Mouse (Mus musculus) kidney, embryonic 16.5 days (tissue): ENCODE results near the gene Cd84. TPM values are rescaled to one million over a fixed set of nuclear protein-coding genes. Genes with fewer than 3 reads are reported as not detected.
"Not testable (repeated sequence)": the region's sequence is repeated elsewhere in the genome, so short reads cannot be mapped to it uniquely, and the experiment has no call there.

Experiments
- ATAC-seq: fragments of 200-750 bp; cut with Nextera tagmentation; 2 replicates; pipeline ENCODE4 v1.8.0; 2017; ENCODE audit warnings: moderate TSS enrichment; ENCODE audit not compliant: low FRiP score, low TSS enrichment
- H3K27ac ChIP-seq: fragments of 300-500 bp; sonication (generic); 2 replicates; pipeline ENCODE4 v1.5.1; 2014; ENCODE audit warnings: low read length
- H3K27me3 ChIP-seq: fragments of 300-500 bp; sonication (generic); 2 replicates; pipeline ENCODE4 v1.6.1; 2014; ENCODE audit warnings: low read length, control low read depth, mixed read lengths; ENCODE audit not compliant: insufficient read depth
- H3K36me3 ChIP-seq: fragments of 300-500 bp; sonication (generic); 2 replicates; pipeline ENCODE4 v1.6.1; 2014; ENCODE audit warnings: low read length, control low read depth, mixed read lengths; ENCODE audit not compliant: insufficient read depth
- H3K4me1 ChIP-seq: fragments of 300-500 bp; sonication (generic); 2 replicates; pipeline ENCODE4 v1.6.1; 2014; ENCODE audit warnings: low read length, control low read depth, mixed read lengths; ENCODE audit not compliant: insufficient read depth
- H3K4me2 ChIP-seq: fragments of 300-500 bp; sonication (generic); replicated peaks from 2 replicates; pipeline ENCODE4 v1.6.1; 2014; ENCODE audit warnings: low read depth, low read length
- H3K4me3 ChIP-seq: fragments of 300-500 bp; sonication (generic); 2 replicates; pipeline ENCODE4 v1.5.1; 2014; ENCODE audit warnings: mild to moderate bottlenecking, low read length
- H3K9ac ChIP-seq: fragments of 300-500 bp; sonication (generic); replicated peaks from 2 replicates; pipeline ENCODE4 v1.6.1; 2014; ENCODE audit warnings: low read length
- H3K9me3 ChIP-seq: fragments of 300-500 bp; sonication (generic); 2 replicates; pipeline ENCODE4 v1.6.1; 2016; ENCODE audit warnings: low read length, control low read depth
- WGBS: fragments of 180-500 bp; shearing (Covaris S2); extraction: QIAGEN DNeasy Blood & Tissue Kit; methylation state at CpG from one replicate; pipeline ENCODE4 v1.1.7; 2014; 5-methylcytosine and 5-hydroxymethylcytosine counted together
- polyA plus RNA-seq: library from polyadenylated mRNA; unstranded; fragments of >200 nt; fragmentation: Nextera tagmentation; extraction: Ambion mirVana; gene quantifications from 2 replicates; pipeline ENCODE4 v1.2.1, GENCODE M21; 2015

Cd84 gene
- polyA plus RNA-seq = 0.52 and 0.90 TPM in 2 replicates

GRCm38 (mm10) chr1:171839488-171839887, at the start of gene Cd84:
Gene Cd84, plus strand, starts transcription at chr1:171839697.
- no peak for ATAC-seq
- no peak within 1 kb of the TSS for H3K9ac ChIP-seq
- H3K4me1 ChIP-seq = no peaks in the 10 kb centered on the region
- no peaks in the 10 kb centered on the region for H3K36me3 ChIP-seq
- no peaks in the 10 kb centered on the region for H3K9me3 ChIP-seq
- no peaks in the 10 kb centered on the region for H3K27me3 ChIP-seq
- WGBS = 88% methylated on average over 3 of the region's 3 CpGs
- H3K27ac ChIP-seq = no peak within 1 kb of the TSS
- H3K4me2 ChIP-seq = no peak within 1 kb of the TSS
- no peak within 1 kb of the TSS for H3K4me3 ChIP-seq

- no peak for ATAC-seq
- Histone ChIP-seq H3K4me2 (no peak overlapping the region), H3K4me1 (no peaks in the 10 kb centered on the region), H3K9ac (no peak overlapping the region), H3K27me3 (no peaks in the 10 kb centered on the region), H3K4me3 (no peak overlapping the region), H3K36me3 (no peaks in the 10 kb centered on the region), H3K9me3 (no peaks in the 10 kb centered on the region), H3K27ac (no peak overlapping the region)
- 78% methylated on average over 3 of the region's 3 CpGs for WGBS
Measured at GRCm38 (mm10) chr1:171791491-171791890, 48.0 kb upstream of the Cd84 start.

- H3K27me3 ChIP-seq = no peaks in the 10 kb centered on the region
- no peak overlapping the region for H3K9ac ChIP-seq
- no peak overlapping the region for H3K27ac ChIP-seq
- no peaks in the 10 kb centered on the region for H3K9me3 ChIP-seq
- ATAC-seq = no peak
- H3K36me3 ChIP-seq = no peaks in the 10 kb centered on the region
- H3K4me3 ChIP-seq = no peak overlapping the region
- H3K4me2 ChIP-seq = no peak overlapping the region
- H3K4me1 ChIP-seq = no peaks in the 10 kb centered on the region
- WGBS = 68% methylated on average over 2 of the region's 2 CpGs
Measured at GRCm38 (mm10) chr1:171796185-171796584, 43.3 kb upstream of the Cd84 start.

GRCm38 (mm10) chr1:171797840-171798239, 41.7 kb upstream of the Cd84 start:
- Histone ChIP-seq H3K9ac (no peak overlapping the region), H3K27ac (no peak overlapping the region), H3K4me3 (no peak overlapping the region), H3K36me3 (no peaks in the 10 kb centered on the region), H3K9me3 (no peaks in the 10 kb centered on the region), H3K27me3 (no peaks in the 10 kb centered on the region), H3K4me2 (no peak overlapping the region), H3K4me1 (no peaks in the 10 kb centered on the region)
- ATAC-seq = no peak
- WGBS = 82% methylated on average over 1 of the region's 1 CpGs

GRCm38 (mm10) chr1:171799648-171800047, 39.8 kb upstream of the Cd84 start:
- H3K9me3 ChIP-seq = no peaks in the 10 kb centered on the region
- WGBS = 75% methylated on average over 4 of the region's 4 CpGs
- no peak overlapping the region for H3K27ac ChIP-seq
- no peaks in the 10 kb centered on the region for H3K36me3 ChIP-seq
- H3K4me2 ChIP-seq = no peak overlapping the region
- no peaks in the 10 kb centered on the region for H3K27me3 ChIP-seq
- ATAC-seq = no peak
- H3K4me3 ChIP-seq = no peak overlapping the region
- H3K4me1 ChIP-seq = no peaks in the 10 kb centered on the region
- H3K9ac ChIP-seq = no peak overlapping the region

- H3K27me3 ChIP-seq, H3K4me3 ChIP-seq, H3K36me3 ChIP-seq, H3K9me3 ChIP-seq, H3K9ac ChIP-seq, H3K4me2 ChIP-seq, ATAC-seq, H3K27ac ChIP-seq, H3K4me1 ChIP-seq: not testable (repeated sequence)
- WGBS = 62% methylated on average over 1 of the region's 1 CpGs
Measured at GRCm38 (mm10) chr1:171811048-171811447, 28.4 kb upstream of the Cd84 start.

GRCm38 (mm10) chr1:171815545-171816439, 23.7 kb upstream of the Cd84 start:
- Histone ChIP-seq H3K4me2 (no peak overlapping the region), H3K9ac (no peak overlapping the region), H3K4me1 (no peaks in the 10 kb centered on the region), H3K36me3 (no peaks in the 10 kb centered on the region), H3K4me3 (no peak overlapping the region), H3K27me3 (no peaks in the 10 kb centered on the region), H3K9me3 (no peaks in the 10 kb centered on the region), H3K27ac (no peak overlapping the region)
- 11% methylated on average over 8 of the region's 8 CpGs for WGBS
- ATAC-seq = peak; percentile 84; the same call in 1 of the 2 replicates

- no peaks in the 10 kb centered on the region for H3K36me3 ChIP-seq
- no peaks in the 10 kb centered on the region for H3K27me3 ChIP-seq
- ATAC-seq = no peak
- no peak overlapping the region for H3K9ac ChIP-seq
- H3K4me2 ChIP-seq = no peak overlapping the region
- no peak overlapping the region for H3K27ac ChIP-seq
- H3K9me3 ChIP-seq = no peaks in the 10 kb centered on the region
- 79% methylated on average over 4 of the region's 4 CpGs for WGBS
- no peaks in the 10 kb centered on the region for H3K4me1 ChIP-seq
- no peak overlapping the region for H3K4me3 ChIP-seq
Measured at GRCm38 (mm10) chr1:171816991-171817390, 22.5 kb upstream of the Cd84 start.

GRCm38 (mm10) chr1:171821331-171821730, 18.2 kb upstream of the Cd84 start:
- H3K27ac ChIP-seq = no peak overlapping the region
- H3K27me3 ChIP-seq = no peaks in the 10 kb centered on the region
- no peak overlapping the region for H3K4me2 ChIP-seq
- no peaks in the 10 kb centered on the region for H3K9me3 ChIP-seq
- ATAC-seq = no peak
- no peak overlapping the region for H3K9ac ChIP-seq
- no peaks in the 10 kb centered on the region for H3K4me1 ChIP-seq
- no peaks in the 10 kb centered on the region for H3K36me3 ChIP-seq
- no peak overlapping the region for H3K4me3 ChIP-seq
- 46% methylated on average over 1 of the region's 1 CpGs for whole genome bisulfite sequencing

GRCm38 (mm10) chr1:171825462-171825861, 14.0 kb upstream of the Cd84 start:
- Histone ChIP-seq H3K4me1 (no peaks in the 10 kb centered on the region), H3K36me3 (no peaks in the 10 kb centered on the region), H3K4me3 (no peak overlapping the region), H3K9me3 (no peaks in the 10 kb centered on the region), H3K9ac (no peak overlapping the region), H3K4me2 (no peak overlapping the region), H3K27me3 (no peaks in the 10 kb centered on the region), H3K27ac (no peak overlapping the region)
- ATAC-seq = no peak
- 29% methylated on average over 4 of the region's 4 CpGs for WGBS
